Mouse (Mus musculus) layer of hippocampus, postnatal 36 days (tissue): ENCODE measurements around the gene Mki67. TPM values are rescaled to one million over a fixed set of nuclear protein-coding genes. Genes with fewer than 3 reads are reported as not detected.

Experiments
- DNase-seq, 2 experiments: peaks; one replicate each; pipeline ENCODE4 v3.0.0; 2022
- total RNA-seq, 2 experiments: library from RNA; stranded (reverse); gene quantifications; 2 replicates each; pipeline ENCODE4 v1.2.3; 2021

Gene Mki67
- 1 to 10 TPM; 1.4 to 1.7 TPM for total RNA-seq

GRCm38 (mm10) chr7:135715642-135716444 lies at the start of gene Mki67:
Gene Mki67, minus strand, starts transcription at chr7:135716361.
- no peak for DNase-seq

GRCm38 (mm10) chr7:135763311-135763710 lies 47.1 kb upstream of the Mki67 start:
- DNase-seq = no peak

GRCm38 (mm10) chr7:135758754-135759510 lies 42.8 kb upstream of the Mki67 start:
- DNase-seq = no peak

GRCm38 (mm10) chr7:135758171-135758570 lies 42.0 kb upstream of the Mki67 start:
- no peak for DNase-seq

GRCm38 (mm10) chr7:135756984-135757586 lies 40.9 kb upstream of the Mki67 start:
- DNase-seq = no peak

- peak in 1 of 2 experiments; percentile 12 for DNase-seq
Observed at GRCm38 (mm10) chr7:135748986-135749385, 32.8 kb upstream of the Mki67 start.

- DNase-seq = no peak
Observed at GRCm38 (mm10) chr7:135747072-135747471, 30.9 kb upstream of the Mki67 start.

- DNase-seq = no peak
Observed at GRCm38 (mm10) chr7:135746528-135746927, 30.4 kb upstream of the Mki67 start.

- DNase-seq = peak in 1 of 2 experiments; percentile 14
Observed at GRCm38 (mm10) chr7:135745091-135745490, 28.9 kb upstream of the Mki67 start.

- DNase-seq = no peak
Observed at GRCm38 (mm10) chr7:135740453-135740852, 24.3 kb upstream of the Mki67 start.

- DNase-seq = no peak
Observed at GRCm38 (mm10) chr7:135736581-135736886, 20.4 kb upstream of the Mki67 start.

- peak; percentile 71 to 73 for DNase-seq
Observed at GRCm38 (mm10) chr7:135735691-135736580, 19.8 kb upstream of the Mki67 start.

- DNase-seq = no peak
Observed at GRCm38 (mm10) chr7:135734911-135735646, 18.9 kb upstream of the Mki67 start.

GRCm38 (mm10) chr7:135734379-135734778 lies 18.2 kb upstream of the Mki67 start:
- no peak for DNase-seq

- no peak for DNase-seq
Observed at GRCm38 (mm10) chr7:135728038-135728437, 11.9 kb upstream of the Mki67 start.

GRCm38 (mm10) chr7:135726707-135727106 lies 10.5 kb upstream of the Mki67 start:
- DNase-seq = no peak

GRCm38 (mm10) chr7:135723672-135724341 lies 7.6 kb upstream of the Mki67 start:
- no peak for DNase-seq

- DNase-seq = no peak
Observed at GRCm38 (mm10) chr7:135722011-135722838, 6.1 kb upstream of the Mki67 start.

- no peak for DNase-seq
Observed at GRCm38 (mm10) chr7:135721436-135721992, 5.4 kb upstream of the Mki67 start.
